Mouse (Mus musculus) lung, postnatal 0 days (tissue): ENCODE data around the gene Abcc4. TPM values are rescaled to one million over a fixed set of nuclear protein-coding genes. Genes with fewer than 3 reads are reported as not detected.

Source experiments
- ATAC-seq: fragments of 200-750 bp; cut with Nextera tagmentation; 2 replicates; pipeline ENCODE4 v1.8.0; 2017; ENCODE audit warnings: moderate library complexity
- DNase-seq: peaks from one replicate; pipeline ENCODE4 v3.0.0-alpha.2; 2016; ENCODE audit warnings: low spot score
- H3K27ac ChIP-seq: fragments of 300-500 bp; sonication (generic); 2 replicates; pipeline ENCODE4 v1.5.1; 2014; ENCODE audit warnings: antibody characterized with exemption, mild to moderate bottlenecking, low read length, mixed read lengths
- H3K27me3 ChIP-seq: fragments of 300-500 bp; sonication (generic); replicated peaks from 2 replicates; pipeline ENCODE4 v1.6.1; 2014; ENCODE audit warnings: low read length, mixed read lengths; ENCODE audit not compliant: insufficient read depth
- H3K36me3 ChIP-seq: fragments of 300-500 bp; sonication (generic); 2 replicates; pipeline ENCODE4 v1.6.1; 2014; ENCODE audit warnings: low read length, mixed read lengths; ENCODE audit not compliant: insufficient read depth
- H3K4me1 ChIP-seq: fragments of 300-500 bp; sonication (generic); 2 replicates; pipeline ENCODE4 v1.6.1; 2014; ENCODE audit warnings: antibody characterized with exemption, low read depth, low read length, mixed read lengths; ENCODE audit not compliant: insufficient read depth
- H3K4me2 ChIP-seq: fragments of 300-500 bp; sonication (generic); replicated peaks from 2 replicates; pipeline ENCODE4 v1.6.1; 2014; ENCODE audit warnings: low read depth, mild to moderate bottlenecking, low read length, moderate library complexity, mixed read lengths
- H3K4me3 ChIP-seq: fragments of 300-500 bp; sonication (generic); 2 replicates; pipeline ENCODE4 v1.5.1; 2014; ENCODE audit warnings: low read depth, low read length
- H3K9ac ChIP-seq: fragments of 300-500 bp; sonication (generic); replicated peaks from 2 replicates; pipeline ENCODE4 v1.6.1; 2014; ENCODE audit warnings: low read depth, mild to moderate bottlenecking
- H3K9me3 ChIP-seq: fragments of 300-500 bp; sonication (generic); 2 replicates; pipeline ENCODE4 v1.6.1; 2016; ENCODE audit warnings: low read length, mixed read lengths
- CTCF ChIP-seq: IDR thresholded peaks from 2 replicates; pipeline ENCODE4 v1.5.1; 2016; ENCODE audit warnings: antibody characterized with exemption, mild to moderate bottlenecking
- EP300 ChIP-seq: IDR thresholded peaks from 2 replicates; pipeline ENCODE4 v1.6.1; 2016; ENCODE audit warnings: antibody characterized with exemption, mild to moderate bottlenecking, control low read depth
- WGBS: fragments of 180-500 bp; shearing (Covaris S2); extraction: QIAGEN DNeasy Blood & Tissue Kit; methylation state at CpG from one replicate; pipeline ENCODE4 v1.1.7; 2014; 5-methylcytosine and 5-hydroxymethylcytosine counted together
- polyA plus RNA-seq: library from polyadenylated mRNA; unstranded; fragments of >200 nt; fragmentation: Nextera tagmentation; extraction: Ambion mirVana; gene quantifications from 2 replicates; pipeline ENCODE4 v1.2.1, GENCODE M21; 2015

The Abcc4 gene
- polyA plus RNA-seq, 1 experiment from 2014 or later = 1.0 TPM

GRCm38 (mm10) chr14:118690336-118690735 lies 15.7 kb downstream of the Abcc4 start:
- H3K27me3 ChIP-seq = no peaks in the 10 kb centered on the region
- H3K4me1 ChIP-seq = peaks cover 5% of the 10 kb centered on the region; the same call in 1 of the 2 replicates
- ATAC-seq (0 out of 2 replicates have a peak, but pooled peaks have one; percentile 19), DNase-seq (no peak)
- no peak overlapping the region for H3K27ac ChIP-seq
- H3K36me3 ChIP-seq = no peaks in the 10 kb centered on the region
- no peaks in the 10 kb centered on the region for H3K9me3 ChIP-seq
- no peak overlapping the region for H3K4me3 ChIP-seq
- 49% methylated on average over 10 of the region's 10 CpGs for WGBS
- no peak overlapping the region for H3K9ac ChIP-seq
- H3K4me2 ChIP-seq = no peak overlapping the region
- no peak for TF ChIP-seq CTCF
- no peak for TF ChIP-seq EP300

DNA sequence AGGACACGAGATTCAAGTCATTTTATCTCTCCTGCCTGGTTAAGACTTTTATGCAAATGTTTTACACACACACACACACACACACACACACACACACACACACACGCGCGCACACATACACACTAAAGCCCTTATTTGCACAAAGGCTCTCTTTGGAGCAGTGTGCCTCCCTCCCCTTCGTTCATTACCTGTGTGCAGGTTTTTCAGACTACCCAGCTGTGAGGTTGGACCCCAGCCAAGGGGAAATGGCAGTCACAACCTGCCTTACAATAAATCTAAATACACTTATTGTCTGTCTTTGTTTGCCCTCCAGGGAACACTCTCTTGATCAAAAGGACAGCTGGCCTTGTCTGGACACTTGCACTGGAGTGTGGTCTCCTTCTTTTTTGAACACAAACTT lies 17.4 kb downstream of the Abcc4 start:
- no peak overlapping the region for H3K4me3 ChIP-seq

DNA sequence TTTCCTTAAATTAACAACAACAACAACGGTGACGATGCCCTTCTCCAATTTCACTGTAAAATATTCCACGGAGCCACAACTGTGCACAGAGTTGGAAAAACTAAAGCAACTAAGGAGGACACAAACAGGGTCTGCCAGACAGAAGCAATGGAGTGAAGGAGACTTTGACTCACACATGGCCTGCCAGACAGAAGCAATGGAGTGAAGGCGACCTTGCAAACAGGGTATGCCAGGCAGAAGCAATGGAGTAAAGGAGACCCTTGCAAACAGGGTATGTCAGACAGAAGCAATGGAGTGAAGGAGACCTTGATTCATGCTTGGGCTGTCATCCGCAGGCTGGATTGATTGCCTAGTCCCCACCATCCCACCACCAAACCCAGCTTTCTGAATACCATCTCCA lies 19.2 kb downstream of the Abcc4 start:
- no peak for TF ChIP-seq CTCF
- TF ChIP-seq EP300 = no peak
- 87% methylated on average over 5 of the region's 5 CpGs for WGBS
- Histone ChIP-seq H3K4me3 (no peak overlapping the region), H3K9ac (no peak overlapping the region), H3K27me3 (no peaks in the 10 kb centered on the region), H3K9me3 (no peaks in the 10 kb centered on the region), H3K36me3 (no peaks in the 10 kb centered on the region), H3K4me2 (no peak overlapping the region), H3K27ac (no peak overlapping the region), H3K4me1 (peaks cover 5% of the 10 kb centered on the region; the same call in 1 of the 2 replicates)
- ATAC-seq (no peak), DNase-seq (no peak)

More for the DNA sequence above, 17.4 kb downstream of the Abcc4 start:
- peaks cover 5% of the 10 kb centered on the region; the same call in 1 of the 2 replicates for H3K4me1 ChIP-seq
- no peak overlapping the region for H3K9ac ChIP-seq
- ATAC-seq (peak; percentile 29; the same call in 1 of the 2 replicates), DNase-seq (no peak)
- H3K9me3 ChIP-seq = no peaks in the 10 kb centered on the region
- no peak overlapping the region for H3K27ac ChIP-seq
- no peaks in the 10 kb centered on the region for H3K27me3 ChIP-seq
- no peak overlapping the region for H3K4me2 ChIP-seq
- H3K36me3 ChIP-seq = no peaks in the 10 kb centered on the region
- WGBS = 73% methylated on average over 5 of the region's 5 CpGs
- TF ChIP-seq CTCF (no peak), EP300 (no peak)

DNA sequence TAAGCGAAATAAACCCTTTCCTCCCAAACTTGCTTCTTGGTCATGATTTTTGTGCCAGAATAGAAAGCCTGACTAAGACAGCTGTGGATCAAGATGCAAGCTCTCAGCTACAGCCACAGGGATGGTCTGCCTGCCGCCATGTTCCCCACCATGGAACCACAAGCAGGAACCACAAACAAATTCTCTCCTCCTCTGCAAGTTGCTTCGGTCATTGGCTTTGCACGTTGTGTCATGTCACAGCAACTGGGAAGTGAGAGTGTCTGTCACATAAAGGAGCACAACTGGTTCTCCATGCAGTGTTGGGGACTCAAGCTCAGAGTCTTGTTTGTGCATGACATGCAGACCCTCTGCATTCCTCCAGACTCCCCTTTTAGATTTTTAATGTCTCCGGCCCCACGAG lies 20.4 kb downstream of the Abcc4 start:
- H3K4me1 ChIP-seq = peaks cover 5% of the 10 kb centered on the region; the same call in 1 of the 2 replicates
- no peak for ATAC-seq
- 87% methylated on average over 6 of the region's 6 CpGs for WGBS

GRCm38 (mm10) chr14:118682339-118683034 lies 23.5 kb downstream of the Abcc4 start:
- no peak overlapping the region for H3K27ac ChIP-seq
- H3K9me3 ChIP-seq = no peaks in the 10 kb centered on the region
- DNase-seq = no peak

More for the DNA sequence above, 20.4 kb downstream of the Abcc4 start:
- no peak overlapping the region for H3K4me2 ChIP-seq
- no peak overlapping the region for H3K9ac ChIP-seq
- DNase-seq = no peak
- H3K9me3 ChIP-seq = no peaks in the 10 kb centered on the region
- H3K4me3 ChIP-seq = no peak overlapping the region
- no peaks in the 10 kb centered on the region for H3K27me3 ChIP-seq
- H3K36me3 ChIP-seq = no peaks in the 10 kb centered on the region
- H3K27ac ChIP-seq = no peak overlapping the region
- TF ChIP-seq CTCF (no peak), EP300 (no peak)

DNA sequence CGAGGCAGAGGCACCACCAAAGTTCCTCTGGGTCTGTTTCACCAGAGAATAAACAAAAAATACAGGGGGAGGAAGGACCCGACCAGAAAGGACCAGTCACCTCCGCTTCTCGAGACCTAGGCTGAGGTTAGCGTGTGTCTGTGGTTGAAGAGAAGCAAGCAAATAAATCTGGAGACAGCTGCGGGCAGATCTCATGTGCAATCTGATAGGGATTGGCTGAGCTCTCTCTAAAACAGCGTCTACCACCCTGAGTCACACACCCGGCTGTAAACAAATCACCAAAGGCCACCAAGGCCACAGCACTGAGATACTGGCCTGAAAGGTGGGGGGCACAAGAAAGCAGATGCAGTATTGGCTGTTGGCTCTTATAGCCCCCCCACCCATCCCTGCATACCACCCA lies 24.9 kb downstream of the Abcc4 start:
- H3K36me3 ChIP-seq = no peaks in the 10 kb centered on the region
- no peak overlapping the region for H3K27ac ChIP-seq
- no peaks in the 10 kb centered on the region for H3K27me3 ChIP-seq
- no peaks in the 10 kb centered on the region for H3K9me3 ChIP-seq
- TF ChIP-seq CTCF (no peak), EP300 (no peak)
- no peak overlapping the region for H3K4me2 ChIP-seq
- ATAC-seq = no peak
- DNase-seq = no peak
- WGBS = 40% methylated on average over 8 of the region's 8 CpGs
- H3K9ac ChIP-seq = no peak overlapping the region
- H3K4me3 ChIP-seq = no peak overlapping the region
- no peaks in the 10 kb centered on the region for H3K4me1 ChIP-seq

More at GRCm38 (mm10) chr14:118682339-118683034, 23.5 kb downstream of the Abcc4 start:
- Histone ChIP-seq H3K4me2 (no peak overlapping the region), H3K9ac (no peak overlapping the region), H3K4me3 (no peak overlapping the region), H3K36me3 (no peaks in the 10 kb centered on the region), H3K27me3 (no peaks in the 10 kb centered on the region), H3K4me1 (no peaks in the 10 kb centered on the region)
- no peak for ATAC-seq
- TF ChIP-seq EP300 (no peak), CTCF (no peak)
- WGBS = 69% methylated on average over 10 of the region's 10 CpGs
